Mouse (Mus musculus) testis, adult 2 months (tissue): Measurements from ENCODE around the gene Clec16a. TPM values are rescaled to one million over a fixed set of nuclear protein-coding genes. Genes with fewer than 3 reads are reported as not detected.
A peak's percentile ranks its signal among the peaks of the same experiment; 100 is the strongest.

Source experiments
- H3K27ac ChIP-seq: fragments of 200-500 bp; 2 replicates; pipeline ENCODE4 v1.5.1; 2012; ENCODE audit warnings: low read depth, low read length; ENCODE audit not compliant: control insufficient read depth, insufficient read depth
- H3K27me3 ChIP-seq: fragments of 200-500 bp; 2 replicates; pipeline ENCODE4 v1.6.1; 2012; ENCODE audit warnings: mild to moderate bottlenecking, low read length, moderate library complexity; ENCODE audit not compliant: control insufficient read depth, insufficient read depth
- H3K36me3 ChIP-seq: fragments of 200-500 bp; 2 replicates; pipeline ENCODE4 v1.6.1; 2012; ENCODE audit warnings: mild to moderate bottlenecking, low read length; ENCODE audit not compliant: control insufficient read depth, insufficient read depth
- H3K4me1 ChIP-seq: fragments of 200-500 bp; 2 replicates; pipeline ENCODE4 v1.6.1; 2012; ENCODE audit warnings: low read length; ENCODE audit not compliant: control insufficient read depth, insufficient read depth
- H3K4me3 ChIP-seq: fragments of 200-500 bp; 2 replicates; pipeline ENCODE4 v1.5.1; 2012; ENCODE audit warnings: low read depth, mild to moderate bottlenecking, low read length, moderate library complexity, mixed read lengths; ENCODE audit not compliant: control insufficient read depth
- CTCF ChIP-seq: fragments of 200-500 bp; IDR thresholded peaks from 2 replicates; pipeline ENCODE4 v1.5.1; 2012; ENCODE audit warnings: low read depth, mild to moderate bottlenecking, inconsistent platforms, low read length, moderate library complexity; ENCODE audit not compliant: control insufficient read depth, insufficient read depth, insufficient replicate concordance
- POLR2A ChIP-seq: fragments of 200-500 bp; IDR thresholded peaks from 2 replicates; pipeline ENCODE4 v1.6.1; 2012; ENCODE audit warnings: low read depth, mild to moderate bottlenecking, inconsistent platforms, low read length, moderate library complexity; ENCODE audit not compliant: control insufficient read depth
- polyA plus RNA-seq: library from polyadenylated mRNA; depleted of rRNA; stranded (reverse); fragments of >200 nt; gene quantifications from 2 replicates; pipeline ENCODE4 v1.2.3, GENCODE M21; 2012

The Clec16a gene
- polyA plus RNA-seq, 1 experiment, result 30.8 TPM

GRCm38 (mm10) chr16:10639111-10639889 is 94.2 kb downstream of the Clec16a start:
- H3K27ac ChIP-seq, result no peak overlapping the region
- no peaks in the 10 kb centered on the region for H3K4me1 ChIP-seq
- no peaks in the 10 kb centered on the region for H3K36me3 ChIP-seq
- TF ChIP-seq CTCF, result no peak
- no peak for TF ChIP-seq POLR2A
- no peak overlapping the region for H3K4me3 ChIP-seq
- no peaks in the 10 kb centered on the region for H3K27me3 ChIP-seq

GRCm38 (mm10) chr16:10640041-10640440 is 94.9 kb downstream of the Clec16a start:
- TF ChIP-seq CTCF (peak; percentile 58; the same call in 1 of the 2 replicates), POLR2A (no peak)
- Histone ChIP-seq H3K27me3 (no peaks in the 10 kb centered on the region), H3K4me1 (no peaks in the 10 kb centered on the region), H3K4me3 (no peak overlapping the region), H3K36me3 (no peaks in the 10 kb centered on the region), H3K27ac (no peak overlapping the region)

GRCm38 (mm10) chr16:10641146-10641545 is 96.0 kb downstream of the Clec16a start:
- Histone ChIP-seq H3K4me1 (no peaks in the 10 kb centered on the region), H3K27ac (no peak overlapping the region), H3K27me3 (no peaks in the 10 kb centered on the region), H3K36me3 (no peaks in the 10 kb centered on the region), H3K4me3 (no peak overlapping the region)
- no peak for TF ChIP-seq POLR2A
- TF ChIP-seq CTCF, result no peak

GRCm38 (mm10) chr16:10642857-10643633 is 97.9 kb downstream of the Clec16a start:
- no peaks in the 10 kb centered on the region for H3K4me1 ChIP-seq
- H3K27me3 ChIP-seq, result no peaks in the 10 kb centered on the region
- no peak for TF ChIP-seq POLR2A
- TF ChIP-seq CTCF, result no peak
- H3K27ac ChIP-seq, result no peak overlapping the region
- H3K4me3 ChIP-seq, result no peak overlapping the region
- H3K36me3 ChIP-seq, result no peaks in the 10 kb centered on the region

- no peak for TF ChIP-seq CTCF
- TF ChIP-seq POLR2A, result no peak
- no peak overlapping the region for H3K4me3 ChIP-seq
- no peaks in the 10 kb centered on the region for H3K27me3 ChIP-seq
- H3K4me1 ChIP-seq, result no peaks in the 10 kb centered on the region
- H3K27ac ChIP-seq, result no peak overlapping the region
- H3K36me3 ChIP-seq, result no peaks in the 10 kb centered on the region
These were observed 99.1 kb downstream of the Clec16a start for GRCm38 (mm10) chr16:10644238-10644637.

- TF ChIP-seq POLR2A, result no peak
- TF ChIP-seq CTCF, result no peak
- H3K36me3 ChIP-seq, result no peaks in the 10 kb centered on the region
- no peak overlapping the region for H3K4me3 ChIP-seq
- H3K27me3 ChIP-seq, result no peaks in the 10 kb centered on the region
- no peak overlapping the region for H3K27ac ChIP-seq
- H3K4me1 ChIP-seq, result no peaks in the 10 kb centered on the region
These were observed 99.6 kb downstream of the Clec16a start for GRCm38 (mm10) chr16:10644731-10645130.

GRCm38 (mm10) chr16:10651804-10652203 is 106.7 kb downstream of the Clec16a start:
- Histone ChIP-seq H3K4me1 (0 out of 2 replicates have a peak, but pooled peaks cover 2% of the 10 kb centered on the region), H3K36me3 (no peaks in the 10 kb centered on the region; the same call in 1 of the 2 replicates), H3K27ac (no peak overlapping the region), H3K27me3 (no peaks in the 10 kb centered on the region), H3K4me3 (no peak overlapping the region)
- no peak for TF ChIP-seq CTCF

- Histone ChIP-seq H3K27ac (no peak overlapping the region), H3K4me1 (0 out of 2 replicates have a peak, but pooled peaks cover 2% of the 10 kb centered on the region), H3K36me3 (no peaks in the 10 kb centered on the region; the same call in 1 of the 2 replicates), H3K4me3 (no peak overlapping the region), H3K27me3 (no peaks in the 10 kb centered on the region)
- no peak for TF ChIP-seq CTCF
- TF ChIP-seq POLR2A, result no peak
These were observed 107.8 kb downstream of the Clec16a start for GRCm38 (mm10) chr16:10652935-10653334.
